Mouse (Mus musculus) embryonic facial prominence, embryonic 14.5 days (tissue): ENCODE data around the gene Pfdn6. TPM values are rescaled to one million over a fixed set of nuclear protein-coding genes. Genes with fewer than 3 reads are reported as not detected.
A peak's percentile ranks its signal among the peaks of the same experiment; 100 is the strongest.
"Not testable (repeated sequence)": the region's sequence is repeated elsewhere in the genome, so short reads cannot be mapped to it uniquely, and the experiment has no call there.

Experiments
- ATAC-seq: fragments of 200-750 bp; cut with Nextera tagmentation; 2 replicates; pipeline ENCODE4 v1.8.0; 2017; ENCODE audit warnings: low read depth, moderate number of reproducible peaks, moderate TSS enrichment
- DNase-seq: peaks from one replicate; pipeline ENCODE4 v3.0.0-alpha.2; 2015; ENCODE audit warnings: low spot score
- H3K27ac ChIP-seq: fragments of 300-500 bp; sonication (generic); replicated peaks from 2 replicates; pipeline ENCODE4 v1.5.1; 2014; ENCODE audit warnings: low read depth, mild to moderate bottlenecking, low read length, moderate library complexity
- H3K27me3 ChIP-seq: fragments of 300-500 bp; sonication (generic); replicated peaks from 2 replicates; pipeline ENCODE4 v1.6.1; 2014; ENCODE audit warnings: low read length; ENCODE audit not compliant: control insufficient read depth, insufficient read depth
- H3K36me3 ChIP-seq: fragments of 300-500 bp; sonication (generic); 2 replicates; pipeline ENCODE4 v1.6.1; 2014; ENCODE audit warnings: low read length, mixed read lengths; ENCODE audit not compliant: control insufficient read depth, insufficient read depth
- H3K4me1 ChIP-seq: fragments of 300-500 bp; sonication (generic); 2 replicates; pipeline ENCODE4 v1.6.1; 2014; ENCODE audit warnings: antibody characterized with exemption, low read length; ENCODE audit not compliant: control insufficient read depth, insufficient read depth
- H3K4me2 ChIP-seq: fragments of 300-500 bp; sonication (generic); 2 replicates; pipeline ENCODE4 v1.6.1; 2014; ENCODE audit warnings: low read depth, mild to moderate bottlenecking, low read length, moderate library complexity, mixed read lengths
- H3K4me3 ChIP-seq: fragments of 300-500 bp; sonication (generic); 2 replicates; pipeline ENCODE4 v1.5.1; 2014; ENCODE audit warnings: low read depth, mild to moderate bottlenecking, low read length
- H3K9ac ChIP-seq: fragments of 300-500 bp; sonication (generic); 2 replicates; pipeline ENCODE4 v1.6.1; 2014; ENCODE audit warnings: low read depth, mild to moderate bottlenecking, low read length, moderate library complexity, mixed read lengths
- H3K9me3 ChIP-seq: fragments of 300-500 bp; sonication (generic); 2 replicates; pipeline ENCODE4 v1.6.1; 2016; ENCODE audit warnings: low read length; ENCODE audit not compliant: control insufficient read depth
- whole genome bisulfite sequencing: fragments of 180-500 bp; shearing (Covaris S2); extraction: QIAGEN DNeasy Blood & Tissue Kit; methylation state at CpG from one replicate; pipeline ENCODE4 v1.1.7; 2014; 5-methylcytosine and 5-hydroxymethylcytosine counted together
- polyA plus RNA-seq: library from polyadenylated mRNA; unstranded; fragments of >200 nt; fragmentation: Nextera tagmentation; extraction: Ambion mirVana; gene quantifications from 2 replicates; pipeline ENCODE4 v1.2.1, GENCODE M21; 2014

The Pfdn6 gene
- polyA plus RNA-seq, 1 experiment from 2014 or later, result 124 TPM

GRCm38 (mm10) chr17:33900989-33901314, 39.2 kb downstream of the Pfdn6 start:
- H3K27me3 ChIP-seq, result no peaks in the 10 kb centered on the region
- H3K27ac ChIP-seq, result no peak overlapping the region
- H3K4me1 ChIP-seq, result no peaks in the 10 kb centered on the region
- 85% methylated on average over 4 of the region's 4 CpGs for WGBS
- no peak overlapping the region for H3K4me3 ChIP-seq
- no peak overlapping the region for H3K4me2 ChIP-seq
- H3K36me3 ChIP-seq, result no peaks in the 10 kb centered on the region
- ATAC-seq, result no peak
- DNase-seq, result no peak
- H3K9me3 ChIP-seq, result no peaks in the 10 kb centered on the region
- H3K9ac ChIP-seq, result no peak overlapping the region

GRCm38 (mm10) chr17:33900281-33900988, 39.7 kb downstream of the Pfdn6 start:
- Histone ChIP-seq H3K27me3 (no peaks in the 10 kb centered on the region), H3K9ac (no peak overlapping the region; the same call in 1 of the 2 replicates), H3K9me3 (no peaks in the 10 kb centered on the region), H3K4me2 (no peak overlapping the region), H3K4me1 (no peaks in the 10 kb centered on the region), H3K4me3 (no peak overlapping the region), H3K36me3 (no peaks in the 10 kb centered on the region), H3K27ac (no peak overlapping the region)
- 61% methylated on average over 7 of the region's 7 CpGs for WGBS
- no peak for ATAC-seq
- no peak for DNase-seq

- ATAC-seq (no peak), DNase-seq (no peak)
- no peaks in the 10 kb centered on the region for H3K9me3 ChIP-seq
- H3K4me1 ChIP-seq, result no peaks in the 10 kb centered on the region
- no peak overlapping the region for H3K4me3 ChIP-seq
- WGBS, result 76% methylated on average over 4 of the region's 4 CpGs
- H3K4me2 ChIP-seq, result no peak overlapping the region
- H3K27ac ChIP-seq, result no peak overlapping the region
- H3K27me3 ChIP-seq, result no peaks in the 10 kb centered on the region
- no peaks in the 10 kb centered on the region for H3K36me3 ChIP-seq
- H3K9ac ChIP-seq, result no peak overlapping the region
Measured at GRCm38 (mm10) chr17:33899642-33900041, 40.5 kb downstream of the Pfdn6 start.

- H3K9ac ChIP-seq, result not testable (repeated sequence)
- WGBS, result 78% methylated on average over 4 of the region's 4 CpGs
Measured at GRCm38 (mm10) chr17:33898193-33898592, 42.0 kb downstream of the Pfdn6 start.

GRCm38 (mm10) chr17:33897114-33897794, 42.9 kb downstream of the Pfdn6 start:
- H3K9me3 ChIP-seq, result no peaks in the 10 kb centered on the region
- DNase-seq (peak; percentile 60), ATAC-seq (no peak)
- H3K36me3 ChIP-seq, result no peaks in the 10 kb centered on the region
- no peak overlapping the region for H3K4me3 ChIP-seq
- 39% methylated on average over 6 of the region's 6 CpGs for WGBS
- H3K27me3 ChIP-seq, result no peaks in the 10 kb centered on the region
- no peak overlapping the region for H3K9ac ChIP-seq
- H3K27ac ChIP-seq, result no peak overlapping the region
- H3K4me1 ChIP-seq, result no peaks in the 10 kb centered on the region
- no peak overlapping the region for H3K4me2 ChIP-seq

More at GRCm38 (mm10) chr17:33898193-33898592, 42.0 kb downstream of the Pfdn6 start:
- not testable (repeated sequence) for H3K9me3 ChIP-seq, H3K36me3 ChIP-seq, ATAC-seq, H3K4me2 ChIP-seq, DNase-seq, H3K27me3 ChIP-seq, H3K27ac ChIP-seq, H3K4me3 ChIP-seq, H3K4me1 ChIP-seq

GRCm38 (mm10) chr17:33893011-33893410, 47.1 kb downstream of the Pfdn6 start:
- ATAC-seq, H3K4me3 ChIP-seq: not testable (repeated sequence)
- 74% methylated on average over 4 of the region's 4 CpGs for WGBS

GRCm38 (mm10) chr17:33892429-33892828, 47.7 kb downstream of the Pfdn6 start:
- Histone ChIP-seq H3K36me3 (no peaks in the 10 kb centered on the region), H3K27ac (no peak overlapping the region), H3K4me3 (no peak overlapping the region), H3K9me3 (no peaks in the 10 kb centered on the region), H3K9ac (no peak overlapping the region), H3K27me3 (no peaks in the 10 kb centered on the region), H3K4me1 (peaks cover 9% of the 10 kb centered on the region; the same call in 1 of the 2 replicates), H3K4me2 (no peak overlapping the region)
- no peak for DNase-seq
- 14% methylated on average over 7 of the region's 7 CpGs for WGBS
- ATAC-seq, result no peak

More at GRCm38 (mm10) chr17:33893011-33893410, 47.1 kb downstream of the Pfdn6 start:
- H3K4me2 ChIP-seq, DNase-seq, H3K4me1 ChIP-seq, H3K36me3 ChIP-seq, H3K9ac ChIP-seq, H3K9me3 ChIP-seq, H3K27ac ChIP-seq, H3K27me3 ChIP-seq: not testable (repeated sequence)

- DNase-seq, ATAC-seq, H3K27me3 ChIP-seq, H3K9me3 ChIP-seq, H3K9ac ChIP-seq, H3K4me3 ChIP-seq, H3K27ac ChIP-seq, H3K36me3 ChIP-seq, H3K4me1 ChIP-seq, H3K4me2 ChIP-seq: not testable (repeated sequence)
- WGBS, result 70% methylated on average over 6 of the region's 6 CpGs
Measured at GRCm38 (mm10) chr17:33891892-33892291, 48.3 kb downstream of the Pfdn6 start.
